Mouse (Mus musculus): ENCODE measurements around the gene Neurl4. TPM values are rescaled to one million over a fixed set of nuclear protein-coding genes. Genes with fewer than 3 reads are reported as not detected.
"Not testable (repeated sequence)": the region's sequence is repeated elsewhere in the genome, so short reads cannot be mapped to it uniquely, and the experiment has no call there.

Gene Neurl4
- 9.7 and 12.7 TPM in 2 replicates for polyA plus RNA-seq (2015; fragmentation: Nextera tagmentation; extraction: Ambion mirVana)

GRCm38 (mm10) chr11:69900471-69901405, at the start of gene Neurl4, which contains the start of gene 2810408A11Rik:
Gene Neurl4, plus strand, starts transcription at chr11:69901072.
Gene 2810408A11Rik, minus strand, starts transcription at chr11:69900987.
- TF ChIP-seq CTCF (IDR thresholded peaks at IDR 0.05; ENCODE audit: low read depth): no peak
- under 1% methylated on average over 38 of the region's 38 CpGs for WGBS
- Histone ChIP-seq H3K27me3 (ENCODE audit: insufficient read depth, low read length) (no peaks in the 10 kb centered on the region), H3K4me2 (ENCODE audit: low read length) (peak within 1 kb of the TSS; percentile 90), H3K9me3 (replicated peaks; ENCODE audit: low read length) (no peaks in the 10 kb centered on the region), H3K4me3 (replicated peaks; ENCODE audit: low read depth, low read length) (peak within 1 kb of the TSS; percentile 62), H3K9ac (ENCODE audit: low read depth, low read length) (peak within 1 kb of the TSS; percentile 77), H3K4me1 (replicated peaks; ENCODE audit: insufficient read depth, low read length) (peaks cover 17% of the 10 kb centered on the region; the same call in 1 of the 2 replicates), H3K27ac (peak within 1 kb of the TSS; percentile 93), H3K36me3 (ENCODE audit: insufficient read depth, low read length) (peaks cover 17% of the 10 kb centered on the region)
- DNase-seq (ENCODE audit: low spot score) (peak; percentile 99), ATAC-seq (replicated peaks; ENCODE audit: low FRiP score, low read depth) (peak; percentile 90)

- DNase-seq (ENCODE audit: low spot score): no peak
- H3K9me3 ChIP-seq (replicated peaks; ENCODE audit: low read length): no peaks in the 10 kb centered on the region
- H3K27me3 ChIP-seq (ENCODE audit: insufficient read depth, low read length): no peaks in the 10 kb centered on the region
- H3K9ac ChIP-seq (ENCODE audit: low read depth, low read length): no peak overlapping the region
- no peak overlapping the region for H3K4me3 ChIP-seq (replicated peaks; ENCODE audit: low read depth, low read length)
- ATAC-seq (replicated peaks; ENCODE audit: low FRiP score, low read depth): no peak
- no peak for TF ChIP-seq CTCF (IDR thresholded peaks at IDR 0.05; ENCODE audit: low read depth)
- no peak overlapping the region for H3K4me2 ChIP-seq (ENCODE audit: low read length)
- WGBS: 61% methylated on average over 7 of the region's 7 CpGs
- peaks cover 27% of the 10 kb centered on the region for H3K36me3 ChIP-seq (ENCODE audit: insufficient read depth, low read length)
- no peak overlapping the region for H3K27ac ChIP-seq
- H3K4me1 ChIP-seq (replicated peaks; ENCODE audit: insufficient read depth, low read length): no peaks in the 10 kb centered on the region
Measured at GRCm38 (mm10) chr11:69853994-69854393, 46.9 kb upstream of the Neurl4 start.

- Histone ChIP-seq H3K4me1 (replicated peaks; ENCODE audit: insufficient read depth, low read length) (no peaks in the 10 kb centered on the region), H3K4me3 (replicated peaks; ENCODE audit: low read depth, low read length) (no peak overlapping the region), H3K4me2 (ENCODE audit: low read length) (no peak overlapping the region), H3K9me3 (replicated peaks; ENCODE audit: low read length) (no peaks in the 10 kb centered on the region), H3K9ac (ENCODE audit: low read depth, low read length) (no peak overlapping the region), H3K27ac (no peak overlapping the region), H3K27me3 (ENCODE audit: insufficient read depth, low read length) (no peaks in the 10 kb centered on the region), H3K36me3 (ENCODE audit: insufficient read depth, low read length) (peaks cover 21% of the 10 kb centered on the region)
- ATAC-seq (replicated peaks; ENCODE audit: low FRiP score, low read depth) (no peak), DNase-seq (ENCODE audit: low spot score) (no peak)
- TF ChIP-seq CTCF (IDR thresholded peaks at IDR 0.05; ENCODE audit: low read depth): no peak
- 76% methylated on average over 10 of the region's 10 CpGs for whole genome bisulfite sequencing
Measured at GRCm38 (mm10) chr11:69854680-69855079, 46.2 kb upstream of the Neurl4 start.

DNA sequence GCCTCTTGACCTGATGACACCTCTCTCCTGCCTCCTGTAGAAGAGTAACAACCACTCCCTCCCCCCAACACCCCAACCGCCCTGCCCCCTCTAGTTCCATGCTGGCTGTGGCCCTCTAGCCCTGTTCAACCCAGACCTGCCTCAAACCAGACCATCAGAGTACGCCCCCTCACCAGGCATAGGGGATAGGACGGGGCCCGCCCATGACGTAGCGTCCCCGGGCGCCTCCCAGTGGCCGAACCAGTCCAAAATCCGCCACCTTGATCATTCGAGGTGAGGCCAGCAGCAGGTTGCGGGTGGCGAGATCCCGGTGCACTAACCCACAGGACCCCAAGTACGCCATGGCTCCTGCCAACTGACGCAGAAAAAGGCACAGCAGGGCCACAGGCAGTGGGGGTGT, 45.5 kb upstream of the Neurl4 start:
- WGBS: 24% methylated on average over 16 of the region's 16 CpGs
- peak; percentile 64 for TF ChIP-seq CTCF (IDR thresholded peaks at IDR 0.05; ENCODE audit: low read depth)
- H3K4me2 ChIP-seq (ENCODE audit: low read length): peak overlapping the region; percentile 1; the same call in 1 of the 2 replicates
- H3K27ac ChIP-seq: no peak overlapping the region
- H3K36me3 ChIP-seq (ENCODE audit: insufficient read depth, low read length): peaks cover 19% of the 10 kb centered on the region
- no peak overlapping the region for H3K9ac ChIP-seq (ENCODE audit: low read depth, low read length)
- DNase-seq (ENCODE audit: low spot score) (peak; percentile 63), ATAC-seq (replicated peaks; ENCODE audit: low FRiP score, low read depth) (peak; percentile 60; the same call in 1 of the 2 replicates)
- no peaks in the 10 kb centered on the region for H3K9me3 ChIP-seq (replicated peaks; ENCODE audit: low read length)
- H3K4me3 ChIP-seq (replicated peaks; ENCODE audit: low read depth, low read length): no peak overlapping the region
- H3K27me3 ChIP-seq (ENCODE audit: insufficient read depth, low read length): no peaks in the 10 kb centered on the region
- no peaks in the 10 kb centered on the region for H3K4me1 ChIP-seq (replicated peaks; ENCODE audit: insufficient read depth, low read length)

DNA sequence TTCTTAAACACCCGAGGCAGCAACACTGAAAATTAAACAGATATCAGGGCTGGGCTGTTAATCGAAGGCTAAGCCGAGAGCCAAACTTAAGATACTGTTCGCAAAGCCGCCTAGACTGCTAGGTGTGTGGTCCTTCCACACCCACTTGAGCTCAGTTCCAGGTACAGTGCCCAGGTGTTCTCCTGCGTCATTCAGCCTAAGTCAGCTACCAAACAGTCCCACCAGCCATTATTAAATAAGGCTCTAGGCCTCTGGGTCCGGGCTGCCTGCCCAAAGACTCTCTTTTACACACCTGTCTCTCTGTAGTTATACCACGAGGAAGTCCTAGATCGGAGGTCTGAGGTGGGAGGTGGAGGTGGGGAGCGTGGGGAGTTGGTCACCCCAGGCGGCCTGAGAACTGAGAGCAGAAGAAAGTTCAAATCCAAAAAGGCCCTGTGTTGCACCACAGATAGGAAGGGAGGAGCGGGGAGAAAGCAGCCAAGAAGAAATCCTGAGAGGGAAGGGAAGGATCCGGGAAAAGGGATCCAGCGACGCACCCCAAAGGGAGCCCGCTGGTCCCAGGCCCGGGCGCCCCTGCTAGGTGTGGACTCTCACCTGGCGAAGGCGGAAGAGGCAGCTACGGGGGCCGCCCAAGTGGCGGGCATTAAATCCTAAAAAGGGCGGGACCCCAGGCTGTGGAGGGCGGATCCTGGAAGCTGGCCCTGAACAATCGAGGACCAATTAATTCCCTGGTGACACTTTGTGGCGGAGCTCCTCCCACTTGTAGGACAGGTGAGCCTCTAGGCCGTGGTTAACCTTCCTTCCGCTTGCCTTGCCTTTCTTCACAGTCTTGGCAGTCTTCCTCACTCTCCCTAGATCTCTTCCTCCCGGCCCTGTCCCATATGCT, 42.5 kb upstream of the Neurl4 start, which contains the start of gene Tnk1:
Tnk1 (minus strand) TSS at position 618 of the 886 bp plus-strand sequence.
- peak; percentile 73 for ATAC-seq (replicated peaks; ENCODE audit: low FRiP score, low read depth)
- Histone ChIP-seq H3K4me2 (ENCODE audit: low read length) (peak within 1 kb of the TSS; percentile 52), H3K9ac (ENCODE audit: low read depth, low read length) (peak within 1 kb of the TSS; percentile 55), H3K27ac (peak within 1 kb of the TSS; percentile 58; the same call in 1 of the 2 replicates), H3K9me3 (replicated peaks; ENCODE audit: low read length) (no peaks in the 10 kb centered on the region), H3K27me3 (ENCODE audit: insufficient read depth, low read length) (no peaks in the 10 kb centered on the region), H3K4me1 (replicated peaks; ENCODE audit: insufficient read depth, low read length) (no peaks in the 10 kb centered on the region), H3K4me3 (replicated peaks; ENCODE audit: low read depth, low read length) (peak within 1 kb of the TSS; percentile 25; the same call in 1 of the 2 replicates), H3K36me3 (ENCODE audit: insufficient read depth, low read length) (no peaks in the 10 kb centered on the region)
- peak; percentile 50 for DNase-seq (ENCODE audit: low spot score)
- no peak for TF ChIP-seq CTCF (IDR thresholded peaks at IDR 0.05; ENCODE audit: low read depth)
- 19% methylated on average over 30 of the region's 30 CpGs for WGBS

DNA sequence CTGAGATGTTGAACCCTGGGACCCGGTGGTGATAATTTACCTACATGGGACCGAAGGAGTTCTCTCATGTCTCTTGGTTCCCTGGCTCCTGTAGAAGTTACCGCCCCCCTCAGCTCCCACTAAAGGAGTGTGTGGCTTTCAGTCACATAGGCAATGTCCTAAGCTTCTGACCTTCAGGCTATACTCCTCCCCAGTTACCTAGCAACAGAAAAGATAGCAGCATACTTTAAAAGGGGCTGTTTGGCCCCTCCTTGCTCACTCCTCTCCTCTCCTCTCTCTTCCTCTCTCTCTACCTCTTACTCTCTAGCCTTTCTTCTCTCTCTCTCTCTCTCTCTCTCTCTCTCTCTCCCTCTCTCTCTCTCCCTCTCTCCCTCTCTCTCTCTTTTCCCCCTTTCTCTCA, 37.1 kb upstream of the Neurl4 start:
- 53% methylated on average over 3 of the region's 3 CpGs for WGBS
- DNase-seq (ENCODE audit: low spot score); ATAC-seq (replicated peaks; ENCODE audit: low FRiP score, low read depth): not testable (repeated sequence)

More for the DNA sequence above, 37.1 kb upstream of the Neurl4 start:
- not testable (repeated sequence) for H3K4me2 ChIP-seq (ENCODE audit: low read length); H3K9me3 ChIP-seq (replicated peaks; ENCODE audit: low read length); H3K36me3 ChIP-seq (ENCODE audit: insufficient read depth, low read length); H3K4me3 ChIP-seq (replicated peaks; ENCODE audit: low read depth, low read length); H3K27me3 ChIP-seq (ENCODE audit: insufficient read depth, low read length); H3K4me1 ChIP-seq (replicated peaks; ENCODE audit: insufficient read depth, low read length); H3K27ac ChIP-seq; H3K9ac ChIP-seq (ENCODE audit: low read depth, low read length)
